Mouse (Mus musculus) gastrocnemius, postnatal 14 days (tissue): ENCODE measurements around the gene Glud1. TPM values are rescaled to one million over a fixed set of nuclear protein-coding genes. Genes with fewer than 3 reads are reported as not detected.
A peak's percentile ranks its signal among the peaks of the same experiment; 100 is the strongest.
"Not testable (repeated sequence)": the region's sequence is repeated elsewhere in the genome, so short reads cannot be mapped to it uniquely, and the experiment has no call there.

Source experiments
- DNase-seq: peaks from one replicate; pipeline ENCODE4 v3.0.0; 2021; ENCODE audit warnings: mixed read lengths
- intact Hi-C: fragments of 180-260 bp; cut with DNase I; formaldehyde crosslinking; loops from one replicate; pipeline ENCODE4 v1.15.1; 2025; ENCODE audit warnings: low total_unique reads
- total RNA-seq, 2 experiments: library from RNA; stranded (reverse); gene quantifications; 2 replicates each; pipeline ENCODE4 v1.2.3; 2021

Glud1 gene
- total RNA-seq, 2 experiments from 2014 or later, result 110 to 129 TPM

- intact Hi-C loops, result no loop called here
- DNase-seq, result no peak
These were observed 657 bp upstream of the Glud1 start for GRCm38 (mm10) chr14:34309907-34310233.

- peak; percentile 58 for DNase-seq
- intact Hi-C loops, result no loop called here
These were observed 599 bp downstream of the Glud1 start for GRCm38 (mm10) chr14:34311021-34311631.

- intact Hi-C loops, result no loop called here
- DNase-seq, result no peak
These were observed 1.2 kb downstream of the Glud1 start for GRCm38 (mm10) chr14:34311691-34312090.

GRCm38 (mm10) chr14:34312339-34313048 is 2.0 kb downstream of the Glud1 start:
- DNase-seq, result no peak
- intact Hi-C loops, result no loop called here

GRCm38 (mm10) chr14:34313612-34314011 is 3.1 kb downstream of the Glud1 start:
- intact Hi-C loops, result no loop called here
- no peak for DNase-seq

- intact Hi-C loops, DNase-seq: not testable (repeated sequence)
These were observed 3.9 kb downstream of the Glud1 start for GRCm38 (mm10) chr14:34314383-34314782.

- intact Hi-C loops, result no loop called here
- DNase-seq, result no peak
These were observed 4.3 kb downstream of the Glud1 start for GRCm38 (mm10) chr14:34314796-34315195.

GRCm38 (mm10) chr14:34316346-34316745 is 5.8 kb downstream of the Glud1 start:
- intact Hi-C loops, result no loop called here
- no peak for DNase-seq

- intact Hi-C loops, result no loop called here
These were observed 6.9 kb downstream of the Glud1 start for GRCm38 (mm10) chr14:34317431-34317830.

GRCm38 (mm10) chr14:34318113-34318512 is 7.6 kb downstream of the Glud1 start:
- intact Hi-C loops, result no loop called here
- no peak for DNase-seq

More at GRCm38 (mm10) chr14:34317431-34317830, 6.9 kb downstream of the Glud1 start:
- no peak for DNase-seq

- intact Hi-C loops, result no loop called here
These were observed 13.1 kb downstream of the Glud1 start for GRCm38 (mm10) chr14:34323576-34324085.

GRCm38 (mm10) chr14:34326606-34327005 is 16.1 kb downstream of the Glud1 start:
- intact Hi-C loops, result no loop called here
- DNase-seq, result no peak

More at GRCm38 (mm10) chr14:34323576-34324085, 13.1 kb downstream of the Glud1 start:
- no peak for DNase-seq

GRCm38 (mm10) chr14:34327618-34328017 is 17.1 kb downstream of the Glud1 start:
- intact Hi-C loops, result no loop called here
- no peak for DNase-seq

GRCm38 (mm10) chr14:34330657-34331158 is 20.2 kb downstream of the Glud1 start:
- intact Hi-C loops, result no loop called here
- no peak for DNase-seq

- intact Hi-C loops, result no loop called here
- DNase-seq, result no peak
These were observed 21.4 kb downstream of the Glud1 start for GRCm38 (mm10) chr14:34331886-34332285.

- DNase-seq, result no peak
- intact Hi-C loops, result no loop called here
These were observed 21.9 kb downstream of the Glud1 start for GRCm38 (mm10) chr14:34332476-34332875.

GRCm38 (mm10) chr14:34339446-34339845 is 28.9 kb downstream of the Glud1 start:
- intact Hi-C loops, result no loop called here
- no peak for DNase-seq

- intact Hi-C loops, result no loop called here
- DNase-seq, result no peak
These were observed 31.5 kb downstream of the Glud1 start for GRCm38 (mm10) chr14:34341993-34342392.

- intact Hi-C loops, result no loop called here
- DNase-seq, result no peak
These were observed 32.6 kb downstream of the Glud1 start for GRCm38 (mm10) chr14:34343078-34343477.

- DNase-seq, result no peak
- intact Hi-C loops, result no loop called here
These were observed 33.8 kb downstream of the Glud1 start for GRCm38 (mm10) chr14:34344361-34344760.
